Mouse (Mus musculus) neural tube, embryonic 13.5 days (tissue): Measurements from ENCODE around the gene Tenm4. TPM values are rescaled to one million over a fixed set of nuclear protein-coding genes. Genes with fewer than 3 reads are reported as not detected.

Source experiments
- ATAC-seq: fragments of 200-750 bp; cut with Nextera tagmentation; 2 replicates; pipeline ENCODE4 v1.8.0; 2017; ENCODE audit warnings: low read depth, mild to moderate bottlenecking, moderate TSS enrichment, moderate library complexity
- H3K27ac ChIP-seq: fragments of 300-500 bp; sonication (generic); replicated peaks from 2 replicates; pipeline ENCODE4 v1.5.1; 2015; ENCODE audit warnings: moderate library complexity, mild to moderate bottlenecking, inconsistent platforms
- H3K27me3 ChIP-seq: fragments of 300-500 bp; sonication (generic); 2 replicates; pipeline ENCODE4 v1.6.1; 2015; ENCODE audit warnings: mild to moderate bottlenecking, inconsistent platforms
- H3K36me3 ChIP-seq: fragments of 300-500 bp; sonication (generic); 2 replicates; pipeline ENCODE4 v1.6.1; 2015; ENCODE audit warnings: mild to moderate bottlenecking, inconsistent platforms
- H3K4me1 ChIP-seq: fragments of 300-500 bp; sonication (generic); replicated peaks from 2 replicates; pipeline ENCODE4 v1.6.1; 2015; ENCODE audit warnings: inconsistent platforms
- H3K4me2 ChIP-seq: fragments of 300-500 bp; sonication (generic); 2 replicates; pipeline ENCODE4 v1.6.1; 2015; ENCODE audit warnings: inconsistent platforms, mild to moderate bottlenecking, moderate library complexity
- H3K4me3 ChIP-seq: fragments of 300-500 bp; sonication (generic); 2 replicates; pipeline ENCODE4 v1.5.1; 2015; ENCODE audit warnings: mild to moderate bottlenecking, inconsistent platforms
- H3K9ac ChIP-seq: fragments of 300-500 bp; sonication (generic); 2 replicates; pipeline ENCODE4 v1.6.1; 2015; ENCODE audit warnings: moderate library complexity, mild to moderate bottlenecking, inconsistent platforms
- H3K9me3 ChIP-seq: fragments of 300-500 bp; sonication (generic); 2 replicates; pipeline ENCODE4 v1.6.1; 2016; ENCODE audit warnings: inconsistent platforms
- WGBS: fragments of 180-500 bp; shearing (Covaris S2); methylation state at CpG from one replicate; pipeline ENCODE4 v1.1.7; 2015; 5-methylcytosine and 5-hydroxymethylcytosine counted together
- polyA plus RNA-seq: library from polyadenylated mRNA; unstranded; fragments of >200 nt; fragmentation: Nextera tagmentation; extraction: Ambion mirVana; gene quantifications from 2 replicates; pipeline ENCODE4 v1.2.1, GENCODE M21; 2015

Tenm4 gene
- polyA plus RNA-seq, 1 experiment from 2014 or later: 36.8 TPM

DNA sequence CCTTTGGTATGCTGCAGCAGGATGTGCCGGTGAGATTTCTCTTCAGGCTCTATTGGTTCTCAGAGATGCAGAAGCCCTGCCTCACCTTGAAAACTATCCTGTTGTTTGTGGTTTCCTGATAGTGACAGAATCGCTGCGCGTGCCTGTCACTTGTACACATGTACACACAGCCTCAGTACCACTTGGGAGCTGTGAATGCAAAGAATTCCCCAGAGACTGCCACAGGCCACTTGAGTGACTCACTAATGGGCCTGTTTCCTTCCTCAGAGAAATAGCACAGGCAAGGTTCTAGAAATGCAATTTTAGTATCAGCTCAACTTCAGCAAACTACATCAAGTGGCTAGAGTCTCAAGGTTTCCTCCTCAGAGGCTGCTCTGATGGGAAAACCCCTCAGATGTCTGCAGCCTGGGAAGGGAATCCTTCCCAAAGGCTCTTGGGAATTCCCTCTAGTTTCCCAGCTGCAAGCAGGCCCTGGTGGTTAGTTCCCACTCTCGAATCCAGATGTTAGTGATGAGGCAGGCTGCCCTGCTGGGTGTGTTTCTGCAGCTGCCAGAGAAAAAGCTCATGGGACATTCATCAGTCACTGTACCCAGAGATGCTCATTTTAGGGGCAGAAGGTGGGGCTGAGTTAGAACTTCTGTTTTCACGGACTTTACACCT lies 203.1 kb downstream of the Tenm4 start:
- Histone ChIP-seq H3K36me3 (no peaks in the 10 kb centered on the region), H3K27me3 (no peaks in the 10 kb centered on the region), H3K27ac (no peak overlapping the region), H3K4me2 (no peak overlapping the region), H3K9ac (no peak overlapping the region), H3K4me3 (no peak overlapping the region), H3K4me1 (peaks cover 15% of the 10 kb centered on the region), H3K9me3 (no peaks in the 10 kb centered on the region)
- 70% methylated on average over 6 of the region's 6 CpGs for WGBS
- ATAC-seq: no peak

DNA sequence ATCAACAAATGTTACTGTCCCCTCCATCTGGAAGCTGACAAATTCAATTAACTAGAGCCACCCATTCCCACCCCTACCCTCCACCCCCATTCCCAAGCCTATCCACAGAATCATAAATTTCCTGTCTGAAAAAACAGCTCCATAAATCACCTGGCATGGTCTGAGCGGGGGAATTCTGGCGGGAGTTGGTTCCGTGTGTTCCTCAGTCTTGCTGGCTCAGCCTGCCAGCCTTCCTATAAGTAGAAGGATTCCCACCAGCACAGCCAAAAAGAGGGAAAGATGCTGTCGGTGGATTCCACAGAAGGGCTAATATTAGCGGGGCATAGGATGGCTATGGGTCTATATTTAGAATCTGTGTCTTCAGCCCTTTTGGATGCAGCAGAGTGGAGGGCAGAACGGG lies 204.5 kb downstream of the Tenm4 start:
- H3K27ac ChIP-seq: no peak overlapping the region
- H3K27me3 ChIP-seq: no peaks in the 10 kb centered on the region
- WGBS: 65% methylated on average over 6 of the region's 6 CpGs
- peaks cover 15% of the 10 kb centered on the region for H3K4me1 ChIP-seq
- no peak for ATAC-seq
- no peaks in the 10 kb centered on the region for H3K36me3 ChIP-seq
- no peaks in the 10 kb centered on the region for H3K9me3 ChIP-seq
- H3K9ac ChIP-seq: no peak overlapping the region
- H3K4me2 ChIP-seq: no peak overlapping the region
- no peak overlapping the region for H3K4me3 ChIP-seq

DNA sequence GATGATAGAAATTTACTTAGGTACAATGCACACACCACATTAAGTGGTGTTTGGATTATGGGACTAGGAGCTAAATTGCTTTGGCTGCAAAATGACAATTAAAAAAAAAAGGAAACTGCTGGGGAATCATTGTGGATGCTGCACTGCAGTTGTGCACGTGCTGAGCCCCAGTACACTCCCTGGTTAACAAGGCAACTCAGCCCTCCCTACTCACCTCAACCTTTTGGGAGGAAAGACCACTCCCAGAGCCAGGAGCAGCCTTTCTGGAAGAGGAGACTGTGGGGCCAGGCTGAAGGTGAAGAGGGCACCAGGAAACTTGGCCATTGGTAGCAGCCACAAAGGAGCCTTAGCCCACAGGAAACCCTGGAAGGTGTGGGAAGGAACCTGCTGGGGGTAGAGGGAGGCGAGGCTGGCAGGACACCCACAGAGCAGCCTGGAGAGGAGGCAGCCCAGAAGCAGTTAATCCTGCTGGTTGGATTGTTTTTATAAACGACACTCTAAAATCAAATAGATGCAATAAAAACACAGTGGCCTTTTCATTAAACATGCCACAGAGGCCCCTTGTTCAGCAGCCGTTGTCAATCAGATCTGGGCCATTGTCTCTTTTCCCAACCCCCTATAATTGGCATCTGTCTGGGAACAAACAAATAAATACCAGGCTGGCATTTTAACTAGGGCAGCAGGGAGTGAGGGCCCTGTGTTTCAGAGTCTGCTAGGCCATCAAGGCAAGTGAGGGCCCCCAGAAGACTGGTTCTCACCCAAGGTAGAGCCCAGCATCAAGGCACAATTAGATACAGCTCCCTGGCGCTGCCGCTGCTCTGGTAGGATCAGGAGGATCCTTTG lies 212.9 kb downstream of the Tenm4 start:
- Histone ChIP-seq H3K27ac (peak overlapping the region; percentile 78), H3K9me3 (no peaks in the 10 kb centered on the region), H3K4me3 (no peak overlapping the region), H3K9ac (no peak overlapping the region), H3K36me3 (no peaks in the 10 kb centered on the region), H3K4me2 (no peak overlapping the region), H3K27me3 (no peaks in the 10 kb centered on the region), H3K4me1 (peaks cover 22% of the 10 kb centered on the region)
- ATAC-seq: peak; percentile 68
- WGBS: 6% methylated on average over 6 of the region's 6 CpGs

DNA sequence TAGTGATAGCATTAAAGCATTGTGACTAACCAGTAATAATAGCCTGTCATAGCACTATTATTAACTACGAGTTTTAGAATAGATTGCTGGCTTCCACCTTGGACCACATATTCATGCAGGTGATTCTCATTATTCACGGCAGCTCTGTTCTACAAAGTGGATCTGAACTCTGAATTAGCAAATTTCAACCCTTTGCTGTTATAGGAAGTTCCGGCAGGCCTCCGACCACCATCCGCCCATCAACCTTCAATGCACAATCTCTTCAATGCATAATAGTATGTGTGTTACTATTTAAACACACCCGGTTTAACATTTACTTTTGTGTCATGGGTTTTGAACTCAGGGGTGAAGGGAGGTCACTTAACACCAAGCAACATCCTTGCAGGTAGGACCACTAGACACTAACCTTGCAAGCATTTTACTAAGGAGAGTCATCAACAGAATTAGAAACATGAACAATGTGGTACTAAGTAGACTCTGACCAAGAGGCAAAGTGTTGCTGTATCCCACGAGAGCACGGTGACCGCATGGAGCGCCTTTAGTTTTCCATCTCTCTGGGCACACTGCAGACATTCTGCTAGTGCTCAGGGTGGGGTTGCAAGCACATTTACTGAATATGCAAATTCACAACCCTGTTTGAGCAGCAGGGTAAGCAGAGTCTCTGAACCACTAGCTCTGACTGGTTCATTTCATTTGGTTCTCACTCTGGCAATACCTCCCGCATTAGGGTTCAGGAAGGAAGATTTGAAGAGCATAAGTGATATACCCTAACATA lies 213.9 kb downstream of the Tenm4 start:
- Histone ChIP-seq H3K4me1 (peaks cover 23% of the 10 kb centered on the region), H3K4me3 (no peak overlapping the region), H3K27ac (no peak overlapping the region), H3K27me3 (no peaks in the 10 kb centered on the region), H3K36me3 (no peaks in the 10 kb centered on the region), H3K9ac (no peak overlapping the region), H3K9me3 (no peaks in the 10 kb centered on the region), H3K4me2 (no peak overlapping the region)
- ATAC-seq: no peak
- WGBS: 82% methylated on average over 11 of the region's 11 CpGs

DNA sequence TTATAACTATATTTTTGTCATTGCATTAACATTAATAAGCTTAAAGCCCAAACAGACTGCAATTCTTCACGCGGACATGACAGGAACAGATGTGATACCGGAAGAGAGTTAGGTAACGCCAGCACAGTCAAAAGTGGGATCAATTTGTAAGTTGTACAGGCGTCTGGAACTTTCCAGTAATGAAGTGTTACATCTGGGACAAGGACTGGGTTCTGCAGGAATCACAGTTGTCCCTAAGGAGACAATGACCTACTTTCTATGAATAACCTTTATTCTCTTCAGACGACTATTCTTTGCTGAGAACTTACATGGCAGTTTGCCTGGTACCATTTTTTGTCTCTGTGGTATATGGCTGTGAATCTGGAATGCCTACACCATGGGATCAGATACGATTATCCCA lies 214.8 kb downstream of the Tenm4 start:
- Histone ChIP-seq H3K9ac (no peak overlapping the region), H3K4me2 (no peak overlapping the region), H3K4me1 (peaks cover 32% of the 10 kb centered on the region), H3K27me3 (no peaks in the 10 kb centered on the region), H3K36me3 (no peaks in the 10 kb centered on the region), H3K9me3 (no peaks in the 10 kb centered on the region), H3K4me3 (no peak overlapping the region), H3K27ac (no peak overlapping the region)
- 87% methylated on average over 7 of the region's 7 CpGs for WGBS
- ATAC-seq: no peak

DNA sequence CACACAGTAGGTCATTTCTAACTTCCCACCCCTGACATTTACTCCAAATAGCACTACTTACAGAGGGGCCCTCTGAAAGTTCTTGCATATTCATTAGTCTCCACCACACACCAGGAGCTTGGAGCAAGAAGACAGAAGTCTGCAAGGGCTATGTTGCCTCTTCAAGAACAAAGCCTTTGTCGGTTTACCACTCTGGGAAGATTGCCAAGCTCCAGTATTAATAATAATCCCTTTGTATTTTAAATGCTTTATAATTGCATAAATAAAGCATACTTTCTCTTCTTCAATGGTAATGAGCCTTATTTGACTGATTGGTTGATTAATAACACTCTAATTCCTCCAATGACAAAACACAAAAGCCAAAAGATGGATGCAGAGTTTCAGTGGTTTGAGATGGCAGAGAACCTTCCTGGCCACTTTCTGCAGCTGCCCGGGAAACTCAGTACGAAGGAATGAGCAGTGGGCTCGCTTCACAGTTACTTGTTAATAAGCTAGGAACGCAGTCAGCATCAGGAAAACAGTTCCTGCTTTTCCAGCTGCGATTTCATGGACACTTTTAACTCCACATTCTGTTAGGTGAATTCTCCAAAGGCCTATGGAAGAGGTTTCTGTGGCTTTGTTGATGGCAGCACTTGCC lies 219.1 kb downstream of the Tenm4 start:
- Histone ChIP-seq H3K4me2 (no peak overlapping the region), H3K9me3 (no peaks in the 10 kb centered on the region), H3K27me3 (no peaks in the 10 kb centered on the region), H3K4me1 (0 out of 2 replicates have a peak, but pooled peaks cover 14% of the 10 kb centered on the region), H3K27ac (no peak overlapping the region), H3K36me3 (no peaks in the 10 kb centered on the region), H3K4me3 (no peak overlapping the region), H3K9ac (no peak overlapping the region)
- 48% methylated on average over 6 of the region's 6 CpGs for WGBS
- no peak for ATAC-seq

DNA sequence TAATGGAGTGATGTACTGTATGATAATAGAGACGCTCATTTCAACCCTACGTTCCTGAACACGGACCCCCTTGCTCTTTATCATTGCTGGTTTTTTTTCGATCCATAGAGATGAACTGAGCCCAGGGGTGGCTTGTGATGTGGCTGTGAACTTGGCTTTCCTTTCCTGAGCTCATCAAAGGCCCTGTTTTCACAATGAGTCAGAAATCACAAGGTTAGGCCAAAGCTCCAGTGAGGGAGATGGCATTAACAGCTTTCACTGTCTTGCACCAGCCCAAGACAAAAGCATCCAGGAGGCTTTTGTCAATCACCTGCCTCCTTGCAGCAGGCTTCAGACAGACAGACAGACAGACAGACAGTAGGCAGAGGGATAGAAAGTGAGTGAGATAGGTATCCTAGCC lies 219.8 kb downstream of the Tenm4 start:
- no peaks in the 10 kb centered on the region for H3K27me3 ChIP-seq
- WGBS: 90% methylated on average over 4 of the region's 4 CpGs
- no peak overlapping the region for H3K4me3 ChIP-seq
- no peak overlapping the region for H3K9ac ChIP-seq
- no peaks in the 10 kb centered on the region for H3K36me3 ChIP-seq
- H3K9me3 ChIP-seq: no peaks in the 10 kb centered on the region
- H3K27ac ChIP-seq: no peak overlapping the region
- no peak overlapping the region for H3K4me2 ChIP-seq
- ATAC-seq: no peak
- 0 out of 2 replicates have a peak, but pooled peaks cover 10% of the 10 kb centered on the region for H3K4me1 ChIP-seq

DNA sequence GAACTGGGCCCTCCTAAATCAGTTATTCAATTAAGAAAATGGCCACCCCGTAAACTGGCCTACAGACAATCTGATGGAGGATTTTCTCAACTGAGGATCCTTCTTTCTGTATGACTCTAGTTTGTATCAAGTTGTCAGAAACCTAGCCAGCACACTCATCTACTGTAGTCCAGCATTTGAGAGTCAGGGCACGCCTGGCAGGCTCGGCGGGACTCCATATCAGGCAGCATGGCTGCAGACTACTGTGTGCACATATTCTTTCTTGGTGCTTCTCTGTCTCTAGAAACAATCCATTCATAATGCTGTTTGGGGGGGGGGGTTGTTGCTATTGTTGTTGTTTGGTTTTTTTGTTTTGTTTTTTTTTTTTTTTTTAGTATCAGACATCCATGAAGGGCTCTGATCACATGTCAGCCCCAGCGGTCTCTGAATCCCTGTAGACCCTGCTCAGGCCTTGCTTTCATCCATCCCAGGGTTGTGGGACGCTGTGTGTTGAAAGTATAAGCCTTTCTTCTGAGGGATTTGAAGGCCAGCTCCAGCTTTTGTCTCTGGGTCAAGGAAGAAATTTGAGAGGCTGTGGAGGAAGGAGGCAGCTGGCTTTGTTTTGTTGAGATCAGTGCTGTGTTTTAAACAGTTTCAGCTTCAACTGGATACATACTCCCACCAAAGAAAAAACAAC lies 220.9 kb downstream of the Tenm4 start:
- H3K9me3 ChIP-seq: no peaks in the 10 kb centered on the region
- 69% methylated on average over 6 of the region's 6 CpGs for WGBS
- H3K4me3 ChIP-seq: no peak overlapping the region
- no peaks in the 10 kb centered on the region for H3K27me3 ChIP-seq
- no peak overlapping the region for H3K27ac ChIP-seq
- H3K4me1 ChIP-seq: 0 out of 2 replicates have a peak, but pooled peaks cover 10% of the 10 kb centered on the region
- no peak for ATAC-seq
- no peak overlapping the region for H3K9ac ChIP-seq
- no peak overlapping the region for H3K4me2 ChIP-seq
- H3K36me3 ChIP-seq: no peaks in the 10 kb centered on the region

DNA sequence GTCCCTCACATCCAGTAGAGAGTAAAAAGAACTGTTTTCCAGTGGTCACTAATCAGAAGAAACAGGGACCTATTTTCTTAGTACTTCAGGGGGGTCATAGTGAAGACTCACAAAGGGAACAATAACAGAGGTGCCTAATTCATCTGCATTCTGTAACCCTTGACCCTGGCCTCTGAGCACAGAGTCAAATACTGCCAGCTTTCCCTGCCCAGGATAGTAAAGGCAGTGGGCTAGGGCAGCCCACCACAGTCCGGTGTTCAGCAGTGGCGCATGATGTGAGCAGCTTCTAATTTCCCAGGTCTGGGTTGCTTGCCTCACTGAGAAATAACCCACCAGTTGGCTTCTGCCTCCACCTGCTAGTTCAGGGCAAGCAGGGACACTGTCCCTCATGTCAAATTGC lies 221.6 kb downstream of the Tenm4 start:
- WGBS: 58% methylated on average over 2 of the region's 2 CpGs
- H3K27ac ChIP-seq: no peak overlapping the region

DNA sequence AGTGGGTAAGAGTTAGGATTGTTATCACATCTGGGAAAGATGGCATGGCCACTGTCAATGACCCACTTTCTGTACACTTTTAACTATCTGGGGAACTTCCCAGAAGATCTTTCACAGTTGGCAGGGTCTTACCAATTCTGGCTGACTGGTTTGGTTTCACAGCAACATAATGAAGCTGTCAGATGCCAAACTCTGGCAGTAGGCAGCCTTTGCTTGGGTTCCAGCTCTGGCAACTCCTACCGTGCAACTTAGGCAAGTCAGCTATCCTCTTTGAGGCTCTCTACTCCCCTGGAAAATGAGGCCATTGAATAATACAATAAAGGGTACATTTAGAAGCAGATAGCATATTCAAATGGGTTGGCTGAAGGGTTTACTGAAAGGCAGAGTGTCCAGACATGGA lies 226.9 kb downstream of the Tenm4 start:
- 58% methylated on average over 1 of the region's 1 CpGs for WGBS
- Histone ChIP-seq H3K4me2 (no peak overlapping the region), H3K9ac (no peak overlapping the region), H3K27me3 (no peaks in the 10 kb centered on the region), H3K36me3 (no peaks in the 10 kb centered on the region), H3K4me3 (no peak overlapping the region), H3K4me1 (peaks cover 6% of the 10 kb centered on the region; the same call in 1 of the 2 replicates), H3K27ac (no peak overlapping the region), H3K9me3 (no peaks in the 10 kb centered on the region)
- ATAC-seq: no peak

More for the DNA sequence above, 221.6 kb downstream of the Tenm4 start:
- no peak for ATAC-seq
- Histone ChIP-seq H3K9me3 (no peaks in the 10 kb centered on the region), H3K4me3 (no peak overlapping the region), H3K4me2 (no peak overlapping the region), H3K4me1 (0 out of 2 replicates have a peak, but pooled peaks cover 10% of the 10 kb centered on the region), H3K27me3 (no peaks in the 10 kb centered on the region), H3K9ac (no peak overlapping the region), H3K36me3 (no peaks in the 10 kb centered on the region)

DNA sequence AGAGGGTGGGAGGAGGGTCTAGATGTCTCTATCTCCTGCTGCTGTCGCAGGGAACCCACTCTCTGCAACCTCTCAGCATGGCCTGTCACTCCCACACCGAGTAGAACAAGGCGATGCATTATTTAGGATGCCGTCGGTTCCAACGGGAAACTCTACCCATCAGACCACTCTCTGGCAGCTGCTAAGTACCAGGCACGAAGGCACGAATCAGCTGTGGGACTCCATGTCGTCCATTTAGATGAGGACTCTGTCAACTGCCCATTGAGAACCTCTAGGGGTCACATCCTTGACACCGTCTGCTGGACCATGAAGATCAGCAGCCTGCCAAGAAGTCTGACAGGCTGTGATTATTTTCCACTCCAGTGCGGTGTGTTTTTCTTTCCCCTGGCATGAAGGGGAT lies 229.4 kb downstream of the Tenm4 start:
- 41% methylated on average over 11 of the region's 11 CpGs for WGBS
- no peaks in the 10 kb centered on the region for H3K9me3 ChIP-seq
- no peak overlapping the region for H3K4me2 ChIP-seq
- H3K4me1 ChIP-seq: peaks cover 6% of the 10 kb centered on the region; the same call in 1 of the 2 replicates
- no peak overlapping the region for H3K9ac ChIP-seq
- no peaks in the 10 kb centered on the region for H3K27me3 ChIP-seq
- ATAC-seq: peak; percentile 32; the same call in 1 of the 2 replicates
- H3K27ac ChIP-seq: 0 out of 2 replicates have a peak overlapping the region, but pooled peaks have one; percentile 29
- H3K36me3 ChIP-seq: no peaks in the 10 kb centered on the region
- no peak overlapping the region for H3K4me3 ChIP-seq
